Mouse (Mus musculus): ENCODE measurements around the gene Fkrp.

- TF ChIP-seq CTCF (IDR thresholded peaks at IDR 0.05; ENCODE audit: borderline replicate concordance, extremely low read depth, insufficient read depth, insufficient read length), result no peak
- TF ChIP-seq POLR2A (IDR thresholded peaks at IDR 0.05; ENCODE audit: borderline replicate concordance, extremely low read depth, insufficient read depth, insufficient read length, poor library complexity, severe bottlenecking), result no peak
Measured at GRCm38 (mm10) chr7:16819794-16820193, 3.3 kb upstream of the Fkrp start.

All from brain, embryonic 14.5 days (tissue).